Mouse (Mus musculus): Measurements from ENCODE around the gene Cln3.

- TF ChIP-seq TCF12 (IDR thresholded peaks at IDR 0.05; ENCODE audit: insufficient read depth, poor library complexity, severe bottlenecking) (no peak), USF1 (IDR thresholded peaks at IDR 0.05; ENCODE audit: low read depth) (no peak), E2F4 (IDR thresholded peaks at IDR 0.05; ENCODE audit: insufficient read depth) (no peak), MAX (IDR thresholded peaks at IDR 0.05; ENCODE audit: low read depth) (no peak), POLR2A (IDR thresholded peaks at IDR 0.05; ENCODE audit: insufficient read length, low read depth) (no peak), REST (IDR thresholded peaks at IDR 0.05; ENCODE audit: insufficient read depth, insufficient read length) (no peak), SRF (IDR thresholded peaks at IDR 0.05; ENCODE audit: control insufficient read depth, insufficient read length, low read depth) (no peak), TCF3 (IDR thresholded peaks at IDR 0.05; ENCODE audit: insufficient read length, low read depth) (no peak), MYOD1 (IDR thresholded peaks at IDR 0.05; ENCODE audit: control insufficient read depth in 1 of 3, insufficient read length in 2 of 3, low read depth in 2 of 3) (no peak), POLR2AphosphoS2 (IDR thresholded peaks at IDR 0.05; ENCODE audit: insufficient read length, low read depth) (no peak), CEBPB (IDR thresholded peaks at IDR 0.05; ENCODE audit: insufficient read depth, poor library complexity, severe bottlenecking) (no peak), MYOG (IDR thresholded peaks at IDR 0.05; ENCODE audit: control insufficient read depth in 1 of 3, insufficient read depth in 1 of 3, insufficient read length in 2 of 3, low read depth in 2 of 3) (no peak)
Observed at GRCm38 (mm10) chr7:126635375-126635774, 49.8 kb upstream of the Cln3 start.

Data from myocyte (in vitro differentiated cells).